9 mouse cellular contexts compared by ENCODE assay signal in genomic region chr1:192076796-192077535, GRCm38 (mm10). TPM values are rescaled to one million over a fixed set of nuclear protein-coding genes. Genes with fewer than 3 reads are reported as not detected.
DNase-seq lines count a peak whose midpoint lies in the region; ATAC-seq and TF ChIP-seq lines count a peak whose summit lies in the region.
"Had no signal": no experiment of that assay in that cellular context is flagged by ENCODE, and none has a peak within 500 bp of the region (broad histone marks: within the 10 kb centered on the region; RNA-seq: fewer than 3 reads in every experiment).

No protein-coding gene starts in this region.

- no peaks in the 10 kb centered on the region for H3K36me3 ChIP-seq in lung, embryonic 14.5 days (ENCODE audit: insufficient read depth)

- DNase-seq in layer of hippocampus, adult 9-11 months = peak; percentile 42
- DNase-seq in layer of hippocampus, adult 8-10 months (ENCODE audit: low spot score in 2 of 2) = no peak
- DNase-seq in Patski (ENCODE audit: low read depth, low spot score) = peak; percentile 91
- peak; percentile 52 to 66 for DNase-seq in heart, postnatal 10 days
- peak; percentile 80 for DNase-seq in lung, embryonic 14.5 days
- no peak for DNase-seq in thymus, postnatal 10 days (ENCODE audit: low spot score in 2 of 2)
- DNase-seq in thymus, postnatal 4 days = no peak
- DNase-seq in thymus, postnatal 0 days (ENCODE audit: low spot score) = no peak
- DNase-seq: midbrain, embryonic 14.5 days had no signal

- H3K9me3 ChIP-seq in lung, embryonic 14.5 days (ENCODE audit: low read depth, low read length) = peaks cover 10% of the 10 kb centered on the region; the same call in 1 of the 2 replicates

- peaks cover 30% of the 10 kb centered on the region for H3K4me1 ChIP-seq in lung, embryonic 14.5 days (ENCODE audit: insufficient read depth)

- ATAC-seq in Patski = peak; percentile 96
- peak; percentile 13; the same call in 1 of the 2 replicates for ATAC-seq in lung, embryonic 14.5 days (ENCODE audit: insufficient read depth)

- in situ Hi-C loops in Patski (cut with MboI; ENCODE audit: low pct_unique_long_range_greater_than_20kb) = no loop called here

- no peak overlapping the region for H3K4me2 ChIP-seq in lung, embryonic 14.5 days

- H3K27ac ChIP-seq in lung, embryonic 14.5 days (ENCODE audit: low read depth) = peak overlapping the region; percentile 48; the same call in 1 of the 2 replicates

- H3K27me3 ChIP-seq in Patski = no peaks in the 10 kb centered on the region
- H3K27me3 ChIP-seq in lung, embryonic 14.5 days (ENCODE audit: insufficient read depth, low read length) = no peaks in the 10 kb centered on the region

- intact Hi-C loops in heart, postnatal 10 days (cut with DNase I) = no loop called here

- CTCF ChIA-PET in Patski (lab: Charles Lee) = interaction anchor here (0.9 to 2.4 kb wide), 8 partner anchors 10 to 242 kb away, joined by 3 to 18 read pairs (median 4); partner anchors contain the start of gene Traf5

- no peak for TF ChIP-seq CTCF in Patski (IDR thresholded peaks at IDR 0.05)
- no peak for TF ChIP-seq CTCF in lung, embryonic 14.5 days (IDR thresholded peaks at IDR 0.05; ENCODE audit: low read depth)

- no peak overlapping the region for H3K4me3 ChIP-seq in lung, embryonic 14.5 days (ENCODE audit: low read depth, low read length)

- POLR2A ChIA-PET in Patski (lab: Charles Lee) = interaction anchor here (0.7 to 1.5 kb wide), 2 partner anchors 12 to 15 kb away, joined by 3 read pairs; no protein-coding TSS in a partner anchor

- H3K9ac ChIP-seq in lung, embryonic 14.5 days = no peak overlapping the region

RNA-seq across cellular contexts. Expression of gene Traf5, which starts 15.4 kb away (rescaled TPM):
- 1 to 10 TPM; 1.8 to 6.8 (median 5.4) TPM for total RNA-seq in layer of hippocampus, adult 8-10 months (2022)
- polyA plus RNA-seq in Patski (2021) = 23.2 TPM
- 10 to 100 TPM in 1 of 2 experiments, 1 to 10 TPM in 1; 8.6 to 11.7 TPM for total RNA-seq in heart, postnatal 10 days (2021)
- 20.1 and 22.8 TPM in 2 replicates for polyA plus RNA-seq in lung, embryonic 14.5 days (2014; fragmentation: Nextera tagmentation; extraction: Ambion mirVana)
- 13.4 and 15.0 TPM in 2 replicates for polyA plus RNA-seq in thymus, postnatal 0 days (2015; fragmentation: Nextera tagmentation; extraction: Ambion mirVana)

Comparison
In these comparisons a context has a peak if more than half of its experiments do, and no peak if none do; other contexts are left out.
1. DNase-seq: peak in layer of hippocampus, adult 9-11 months (single experiment), Patski (single experiment), heart, postnatal 10 days (2 of 2) and lung, embryonic 14.5 days (single experiment); none in layer of hippocampus, adult 8-10 months (0 of 2), thymus, postnatal 10 days (0 of 2), thymus, postnatal 4 days (single experiment) and thymus, postnatal 0 days (single experiment).